Mouse (Mus musculus) ovary, postnatal 10 days (tissue): ENCODE measurements around the gene Ctps2.
"Not testable (repeated sequence)": the region's sequence is repeated elsewhere in the genome, so short reads cannot be mapped to it uniquely, and the experiment has no call there.

ENCODE experiments used
- DNase-seq: peaks from one replicate; pipeline ENCODE4 v3.0.0; 2022; ENCODE audit warnings: low spot score

The Ctps2 gene

GRCm38 (mm10) chrX:162900938-162901337, at the start of gene Ctps2:
TSS of gene Ctps2 (plus strand) at chrX:162901238.
- DNase-seq = no peak

GRCm38 (mm10) chrX:162868294-162868965, 32.6 kb upstream of the Ctps2 start:
- no peak for DNase-seq

- DNase-seq = no peak
Observed at GRCm38 (mm10) chrX:162871734-162872517, 29.1 kb upstream of the Ctps2 start.

GRCm38 (mm10) chrX:162873761-162874160, 27.3 kb upstream of the Ctps2 start:
- DNase-seq = no peak

- no peak for DNase-seq
Observed at GRCm38 (mm10) chrX:162878236-162878635, 22.8 kb upstream of the Ctps2 start.

- DNase-seq = peak; percentile 23
Observed at GRCm38 (mm10) chrX:162887931-162888511, 13.0 kb upstream of the Ctps2 start, which contains the start of gene Syap1. TSS of gene Syap1 (minus strand) at chrX:162888447.

GRCm38 (mm10) chrX:162888575-162889223, 12.3 kb upstream of the Ctps2 start:
- not testable (repeated sequence) for DNase-seq

- peak; percentile 13 for DNase-seq
Observed at GRCm38 (mm10) chrX:162901371-162902039, 467 bp downstream of the Ctps2 start.

GRCm38 (mm10) chrX:162902040-162902734, 1.1 kb downstream of the Ctps2 start:
- peak; percentile 9 for DNase-seq

- no peak for DNase-seq
Observed at GRCm38 (mm10) chrX:162907554-162907953, 6.5 kb downstream of the Ctps2 start.

GRCm38 (mm10) chrX:162913651-162914050, 12.6 kb downstream of the Ctps2 start:
- no peak for DNase-seq

GRCm38 (mm10) chrX:162915697-162916096, 14.7 kb downstream of the Ctps2 start:
- no peak for DNase-seq

GRCm38 (mm10) chrX:162921487-162922125, 20.6 kb downstream of the Ctps2 start:
- no peak for DNase-seq

- no peak for DNase-seq
Observed at GRCm38 (mm10) chrX:162931467-162931866, 30.4 kb downstream of the Ctps2 start.

GRCm38 (mm10) chrX:162942027-162942426, 41.0 kb downstream of the Ctps2 start:
- no peak for DNase-seq

GRCm38 (mm10) chrX:162949811-162950439, 48.9 kb downstream of the Ctps2 start:
- no peak for DNase-seq

- DNase-seq = no peak
Observed at GRCm38 (mm10) chrX:162957921-162958320, 56.9 kb downstream of the Ctps2 start.

GRCm38 (mm10) chrX:162963840-162964239, 62.8 kb downstream of the Ctps2 start:
- no peak for DNase-seq

GRCm38 (mm10) chrX:162964383-162964782, 63.3 kb downstream of the Ctps2 start, which contains the start of gene S100g:
TSS of gene S100g (minus strand) at chrX:162964599.
- DNase-seq = no peak

- no peak for DNase-seq
Observed at GRCm38 (mm10) chrX:162967456-162967855, 66.4 kb downstream of the Ctps2 start.
